Mouse (Mus musculus) limb, embryonic 15.5 days (tissue): ENCODE data around the gene Serpina1d. TPM values are rescaled to one million over a fixed set of nuclear protein-coding genes. Genes with fewer than 3 reads are reported as not detected.
"Not testable (repeated sequence)": the region's sequence is repeated elsewhere in the genome, so short reads cannot be mapped to it uniquely, and the experiment has no call there.

Experiments
- ATAC-seq: fragments of 200-750 bp; cut with Nextera tagmentation; 2 replicates; pipeline ENCODE4 v1.8.0; 2017; ENCODE audit warnings: low read depth, moderate TSS enrichment; ENCODE audit not compliant: insufficient number of reproducible peaks, low FRiP score, low TSS enrichment
- H3K27ac ChIP-seq: fragments of 300-500 bp; sonication (generic); 2 replicates; pipeline ENCODE4 v1.5.1; 2015; ENCODE audit warnings: moderate library complexity, mild to moderate bottlenecking, inconsistent platforms
- H3K27me3 ChIP-seq: fragments of 300-500 bp; sonication (generic); 2 replicates; pipeline ENCODE4 v1.6.1; 2015; ENCODE audit warnings: inconsistent platforms
- H3K36me3 ChIP-seq: fragments of 300-500 bp; sonication (generic); 2 replicates; pipeline ENCODE4 v1.6.1; 2015; ENCODE audit warnings: inconsistent platforms
- H3K4me1 ChIP-seq: fragments of 300-500 bp; sonication (generic); 2 replicates; pipeline ENCODE4 v1.6.1; 2015; ENCODE audit warnings: inconsistent platforms
- H3K4me2 ChIP-seq: fragments of 300-500 bp; sonication (generic); 2 replicates; pipeline ENCODE4 v1.6.1; 2015; ENCODE audit warnings: mild to moderate bottlenecking, inconsistent platforms
- H3K4me3 ChIP-seq: fragments of 300-500 bp; sonication (generic); 2 replicates; pipeline ENCODE4 v1.5.1; 2015; ENCODE audit warnings: mild to moderate bottlenecking, inconsistent platforms
- H3K9ac ChIP-seq: fragments of 300-500 bp; sonication (generic); 2 replicates; pipeline ENCODE4 v1.6.1; 2015; ENCODE audit warnings: inconsistent platforms
- H3K9me3 ChIP-seq: fragments of 300-500 bp; sonication (generic); 2 replicates; pipeline ENCODE4 v1.6.1; 2016; ENCODE audit warnings: inconsistent platforms
- WGBS: fragments of 180-500 bp; shearing (Covaris S2); methylation state at CpG from one replicate; pipeline ENCODE4 v1.1.7; 2015; 5-methylcytosine and 5-hydroxymethylcytosine counted together
- polyA plus RNA-seq: library from polyadenylated mRNA; unstranded; fragments of >200 nt; fragmentation: Nextera tagmentation; extraction: Ambion mirVana; gene quantifications from 2 replicates; pipeline ENCODE4 v1.2.1, GENCODE M21; 2015

Gene Serpina1d
- polyA plus RNA-seq, result 0.55 TPM in 1 of 2 replicates, not detected in the other

DNA sequence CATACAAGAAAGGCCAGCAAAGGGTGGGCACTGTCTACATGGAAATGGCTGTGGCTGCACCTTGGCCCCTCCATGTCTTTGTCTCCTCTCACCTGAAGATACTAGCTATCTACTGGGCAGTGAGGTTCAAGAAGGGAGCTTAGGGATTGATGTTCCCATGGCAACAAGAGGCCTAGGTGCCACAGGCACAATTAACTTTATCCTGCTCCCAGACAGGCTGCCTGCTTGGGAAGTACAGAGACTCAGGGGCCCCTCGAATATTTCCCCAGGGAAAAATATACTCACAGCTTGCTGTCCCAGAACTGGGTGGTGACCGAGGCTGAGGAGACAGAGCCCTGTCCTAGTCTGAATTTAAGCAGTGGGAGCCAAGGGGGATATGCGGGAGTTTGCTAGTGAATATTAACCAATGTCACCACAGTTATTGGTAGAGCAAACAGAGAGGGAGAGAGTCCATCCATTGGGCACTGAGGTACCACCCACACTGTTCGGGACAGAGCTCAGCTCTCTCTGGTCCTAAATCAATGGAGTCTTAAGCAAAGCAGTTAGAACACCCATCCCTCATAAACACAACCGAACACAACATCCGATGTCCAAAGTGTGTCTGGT lies at the start of gene Serpina1d:
Gene Serpina1d, minus strand, starts transcription at position 347 of the 606 bp plus-strand sequence.
- not testable (repeated sequence) for ATAC-seq, H3K9ac ChIP-seq, H3K27me3 ChIP-seq, H3K27ac ChIP-seq, H3K4me1 ChIP-seq, H3K4me3 ChIP-seq, H3K9me3 ChIP-seq, H3K36me3 ChIP-seq, H3K4me2 ChIP-seq
- WGBS, result 81% methylated on average over 6 of the region's 6 CpGs

DNA sequence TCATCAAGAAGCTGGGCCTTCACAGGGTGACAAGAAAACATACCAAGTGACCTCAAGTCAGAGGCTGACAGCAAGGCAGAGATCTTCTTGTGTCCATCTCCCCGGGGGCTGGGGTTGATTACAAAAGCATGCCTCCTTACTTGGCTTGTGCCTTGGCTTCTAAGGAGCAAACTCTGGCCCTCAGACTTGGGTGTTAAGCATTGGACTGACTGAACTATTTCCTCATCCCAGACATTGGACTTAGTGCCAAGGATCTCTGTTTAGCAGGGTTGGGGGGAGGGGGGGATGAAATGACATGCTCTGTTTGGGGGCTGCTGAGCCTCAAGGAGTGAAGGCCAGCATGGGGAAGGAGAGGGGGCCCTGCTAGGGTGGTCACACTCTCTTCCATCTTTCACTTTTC lies 2.8 kb downstream of the Serpina1d start:
- H3K9ac ChIP-seq, H3K9me3 ChIP-seq, ATAC-seq, H3K4me3 ChIP-seq, H3K27me3 ChIP-seq, H3K4me2 ChIP-seq, H3K27ac ChIP-seq, H3K36me3 ChIP-seq, H3K4me1 ChIP-seq: not testable (repeated sequence)
- WGBS, result 67% methylated on average over 1 of the region's 1 CpGs

DNA sequence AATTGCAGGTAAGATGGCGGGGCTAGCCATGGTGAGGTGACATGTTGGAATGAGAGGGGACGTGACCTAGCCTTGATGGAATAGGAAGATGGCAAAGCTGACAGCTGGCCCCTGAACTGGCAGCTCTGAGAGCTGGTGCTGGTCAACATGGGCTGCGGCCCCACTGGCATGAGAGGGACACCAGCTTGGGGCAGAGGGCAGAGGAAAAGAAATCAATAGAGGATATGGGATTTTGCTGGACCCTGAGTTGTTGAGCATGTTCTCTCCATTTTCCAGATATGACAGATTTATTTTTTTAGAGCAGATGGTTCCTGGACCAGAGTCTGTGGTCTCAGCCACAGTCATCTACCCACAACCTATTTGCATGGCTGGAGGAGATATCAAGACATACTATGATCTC lies 10.3 kb downstream of the Serpina1d start:
- H3K4me1 ChIP-seq, H3K27me3 ChIP-seq, ATAC-seq, H3K9ac ChIP-seq, H3K36me3 ChIP-seq, H3K27ac ChIP-seq, H3K9me3 ChIP-seq, H3K4me3 ChIP-seq, H3K4me2 ChIP-seq: not testable (repeated sequence)
- 85% methylated on average over 3 of the region's 3 CpGs for WGBS

GRCm38 (mm10) chr12:103760316-103760715 lies 13.1 kb downstream of the Serpina1d start:
- H3K27me3 ChIP-seq, H3K9me3 ChIP-seq, ATAC-seq, H3K9ac ChIP-seq, H3K36me3 ChIP-seq, H3K4me1 ChIP-seq, H3K4me2 ChIP-seq, H3K4me3 ChIP-seq, H3K27ac ChIP-seq: not testable (repeated sequence)
- 85% methylated on average over 3 of the region's 3 CpGs for WGBS

DNA sequence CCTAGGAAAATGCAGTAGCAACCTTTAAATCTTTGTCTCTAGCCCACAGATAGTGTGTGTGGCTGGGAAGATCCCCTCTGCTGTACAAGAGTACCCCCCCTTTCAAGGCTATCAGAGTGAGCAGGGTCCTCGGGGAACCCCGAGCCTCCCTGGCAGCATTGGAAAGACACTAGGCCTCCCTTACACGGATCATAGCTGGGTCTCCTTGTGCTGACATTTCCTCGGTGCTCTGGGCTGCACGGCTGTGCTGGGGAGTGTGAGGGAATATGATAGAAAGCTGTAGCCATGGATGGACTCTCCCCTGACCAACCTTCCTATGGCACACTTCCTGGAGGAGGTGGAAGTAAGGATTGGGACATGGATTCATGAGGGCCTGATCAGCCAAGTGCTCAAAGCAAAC lies 27.4 kb downstream of the Serpina1d start:
- not testable (repeated sequence) for H3K36me3 ChIP-seq, H3K9me3 ChIP-seq, H3K4me2 ChIP-seq, ATAC-seq, H3K4me1 ChIP-seq, H3K9ac ChIP-seq, H3K27ac ChIP-seq, H3K4me3 ChIP-seq, H3K27me3 ChIP-seq
- 84% methylated on average over 5 of the region's 5 CpGs for WGBS

DNA sequence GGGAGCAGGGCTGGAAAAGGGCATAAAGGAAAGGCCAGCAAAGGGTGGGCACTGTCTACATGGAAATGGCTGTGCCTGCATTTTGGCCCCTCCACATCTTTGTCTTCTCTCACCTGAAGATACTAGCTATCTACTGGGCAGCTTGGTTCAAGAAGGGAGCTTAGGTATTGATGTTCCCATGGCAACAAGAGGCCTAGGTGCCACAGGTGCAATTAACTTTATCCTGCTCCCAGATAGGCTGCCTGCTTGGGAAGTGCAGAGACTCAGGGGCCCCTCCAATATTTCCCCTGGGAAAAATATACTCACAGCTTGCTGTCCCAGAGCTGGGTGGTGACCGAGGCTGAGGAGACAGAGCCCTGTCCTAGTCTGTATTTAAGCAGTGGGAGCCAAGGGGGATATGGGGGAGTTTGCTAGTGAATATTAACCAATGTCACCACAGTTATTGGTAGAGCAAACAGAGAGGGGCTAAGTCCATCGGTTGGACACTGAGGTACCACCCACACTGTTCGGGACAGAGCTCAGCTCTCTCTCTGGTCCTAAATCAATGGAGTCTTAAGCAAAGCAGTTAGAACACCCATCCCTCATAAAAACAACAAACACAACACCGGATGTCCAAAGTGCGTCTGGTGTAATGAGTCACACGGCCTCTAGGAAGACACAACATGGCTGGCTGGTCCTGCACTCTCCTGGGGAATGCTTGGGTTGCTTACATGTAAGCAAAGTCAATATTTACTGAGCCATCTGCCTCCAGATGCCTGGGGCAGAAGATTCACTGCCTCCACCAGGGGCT lies 35.4 kb downstream of the Serpina1d start:
- not testable (repeated sequence) for ATAC-seq, H3K9ac ChIP-seq, H3K27me3 ChIP-seq, H3K36me3 ChIP-seq, H3K4me1 ChIP-seq, H3K4me3 ChIP-seq, H3K27ac ChIP-seq, H3K9me3 ChIP-seq, H3K4me2 ChIP-seq
- WGBS, result 90% methylated on average over 6 of the region's 6 CpGs

DNA sequence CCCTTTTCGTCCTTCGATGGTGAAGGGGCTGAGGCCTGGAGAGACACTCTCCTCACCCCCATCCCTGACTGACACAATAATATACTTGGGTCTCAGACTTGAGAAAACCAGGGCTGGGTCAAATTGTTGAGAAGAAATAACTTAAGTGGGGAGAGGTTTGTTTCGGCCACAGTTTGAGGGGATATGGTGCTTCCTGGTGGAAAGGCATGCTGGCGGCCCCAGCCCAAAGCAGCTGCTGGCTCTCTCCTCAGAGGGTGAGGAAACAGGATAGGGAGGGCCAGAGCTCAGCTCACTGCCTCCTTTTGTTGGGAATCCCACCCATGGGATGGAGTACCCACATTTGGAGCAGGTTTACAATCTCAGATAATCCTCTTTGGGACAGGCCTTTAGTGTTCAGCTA lies 37.8 kb downstream of the Serpina1d start:
- not testable (repeated sequence) for H3K9me3 ChIP-seq, H3K9ac ChIP-seq, H3K4me1 ChIP-seq, H3K36me3 ChIP-seq, ATAC-seq, H3K4me3 ChIP-seq, H3K4me2 ChIP-seq, H3K27ac ChIP-seq, H3K27me3 ChIP-seq
- 83% methylated on average over 4 of the region's 4 CpGs for WGBS

DNA sequence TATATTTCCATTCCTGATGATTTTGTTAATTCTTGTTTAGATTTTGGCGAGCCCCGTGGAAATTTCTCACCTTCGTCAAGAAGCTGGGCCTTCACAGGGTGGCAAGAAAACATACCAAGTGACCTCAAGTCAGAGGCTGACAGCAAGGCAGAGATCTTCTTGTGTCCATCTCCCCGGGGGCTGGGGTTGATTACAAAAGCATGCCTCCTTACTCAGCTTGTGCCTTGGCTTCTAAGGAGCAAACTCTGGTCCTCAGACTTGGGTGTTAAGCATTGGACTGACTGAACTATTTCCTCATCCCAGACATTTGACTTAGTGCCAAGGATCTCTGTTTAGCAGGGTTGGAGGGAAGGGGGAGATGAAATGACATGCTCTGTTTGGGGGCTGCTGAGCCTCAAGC lies 38.3 kb downstream of the Serpina1d start:
- not testable (repeated sequence) for H3K4me2 ChIP-seq, H3K9ac ChIP-seq, H3K27me3 ChIP-seq, H3K36me3 ChIP-seq, H3K4me1 ChIP-seq, H3K27ac ChIP-seq, H3K4me3 ChIP-seq, H3K9me3 ChIP-seq, ATAC-seq
- 91% methylated on average over 4 of the region's 4 CpGs for WGBS

Other genes starting within 250 kb of the Serpina1d start
- 0.36 and 0.67 TPM in 2 replicates for gene Ppp4r4, start 241.3 kb downstream of the Serpina1d start, polyA plus RNA-seq
- gene Serpina10, start 142.1 kb downstream of the Serpina1d start, polyA plus RNA-seq, result 0.23 TPM in 1 of 2 replicates, not detected in the other
- gene Serpina6, start 116.4 kb downstream of the Serpina1d start, polyA plus RNA-seq, result 0.77 and 4.1 TPM in 2 replicates
- gene Serpina16, start 97.5 kb downstream of the Serpina1d start, polyA plus RNA-seq, result not detected in 2 replicates
- not detected in 2 replicates for gene Serpina1f, start 78.1 kb downstream of the Serpina1d start, polyA plus RNA-seq
- gene Serpina1b, start 56.8 kb upstream of the Serpina1d start, polyA plus RNA-seq, result 0.56 and 1.8 TPM in 2 replicates
- gene Serpina1a, start 90.0 kb upstream of the Serpina1d start, polyA plus RNA-seq, result 0.31 and 1.9 TPM in 2 replicates
- 0.15 and 1.1 TPM in 2 replicates for gene Serpina1c, start 131.3 kb upstream of the Serpina1d start, polyA plus RNA-seq
- 0.12 and 0.82 TPM in 2 replicates for gene Serpina1e, start 185.4 kb upstream of the Serpina1d start, polyA plus RNA-seq
- not detected in 2 replicates for gene Serpina11, start 216.4 kb upstream of the Serpina1d start, polyA plus RNA-seq
- gene Serpina9, start 240.2 kb upstream of the Serpina1d start, polyA plus RNA-seq, result 0.24 and 0.51 TPM in 2 replicates